22 mouse cellular contexts compared by ENCODE assay signal in the genomic region with DNA sequence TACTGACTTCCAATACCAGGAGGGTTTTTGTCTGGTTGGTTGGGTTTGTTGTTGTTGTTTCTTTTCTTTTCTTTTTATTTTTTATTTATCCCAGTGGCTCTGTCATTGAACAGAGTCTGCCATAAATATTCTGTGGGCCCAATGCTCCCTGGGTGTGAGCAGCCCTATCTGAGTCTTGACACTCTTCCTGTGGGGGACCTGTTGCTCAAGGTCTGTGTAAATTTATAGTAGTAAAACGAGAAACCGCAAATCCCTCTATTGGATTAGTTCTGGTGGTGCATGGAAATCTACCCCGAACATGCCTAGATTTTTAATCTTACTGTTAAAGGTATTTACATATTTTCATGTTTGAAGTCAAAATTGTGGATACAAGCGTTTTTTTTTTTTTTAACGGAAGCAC.
"Had no signal": no experiment of that assay in that cellular context is flagged by ENCODE, and none has a peak within 500 bp of the region (broad histone marks: within the 10 kb centered on the region; RNA-seq: fewer than 3 reads in every experiment).

No protein-coding gene starts in this region.

- H3K4me1 ChIP-seq: lung, embryonic 15.5 days; megakaryocyte, embryonic 14.5 days; midbrain, embryonic 10.5 days; midbrain, embryonic 12.5 days; neural tube, embryonic 13.5 days; neural tube, embryonic 15.5 days; stomach, embryonic 15.5 days had no signal

- H3K36me3 ChIP-seq: lung, embryonic 15.5 days; midbrain, embryonic 10.5 days; midbrain, embryonic 12.5 days; neural tube, embryonic 13.5 days; neural tube, embryonic 15.5 days; stomach, embryonic 15.5 days had no signal

- H3K27me3 ChIP-seq: lung, embryonic 15.5 days; megakaryocyte, embryonic 14.5 days; midbrain, embryonic 12.5 days; neural tube, embryonic 13.5 days; neural tube, embryonic 15.5 days; stomach, embryonic 15.5 days had no signal

- H3K27ac ChIP-seq: liver, embryonic 14.5 days; lung, embryonic 15.5 days; midbrain, embryonic 10.5 days; midbrain, embryonic 12.5 days; neural tube, embryonic 13.5 days; neural tube, embryonic 15.5 days; stomach, embryonic 15.5 days; stomach, postnatal 0 days had no signal

- H3K4me3 ChIP-seq: lung, embryonic 15.5 days; megakaryocyte, embryonic 14.5 days; midbrain, embryonic 10.5 days; midbrain, embryonic 12.5 days; myocyte; neural tube, embryonic 13.5 days; neural tube, embryonic 15.5 days; stomach, embryonic 15.5 days had no signal

- H3K4me2 ChIP-seq: lung, embryonic 15.5 days; midbrain, embryonic 12.5 days; neural tube, embryonic 13.5 days; neural tube, embryonic 15.5 days; stomach, embryonic 15.5 days had no signal

- ATAC-seq: midbrain, embryonic 16.5 days had no signal

- DNase-seq: lung, adult 2 months; lung, postnatal 10 days; lung, postnatal 4 days; midbrain, embryonic 14.5 days; retina, postnatal 1 day; right cerebral cortex, adult 18-20 months; right cerebral cortex, postnatal 25 days; right cerebral cortex, postnatal 4 days; spleen, adult 18-20 months; thymus, postnatal 14 days; thymus, postnatal 36 days had no signal

- H3K9me3 ChIP-seq: lung, embryonic 15.5 days; midbrain, embryonic 10.5 days; midbrain, embryonic 12.5 days; neural tube, embryonic 13.5 days; neural tube, embryonic 15.5 days; stomach, embryonic 15.5 days had no signal

- H3K9ac ChIP-seq: liver, embryonic 14.5 days; lung, embryonic 15.5 days; midbrain, embryonic 12.5 days; neural tube, embryonic 13.5 days; neural tube, embryonic 15.5 days; stomach, embryonic 15.5 days had no signal
